Mouse (Mus musculus): ENCODE measurements at regions not wholly inside any gene's neighbourhood (a gene's known extent, or its start where the extent isn't known, plus 50 kb on each side); places are given as distances from the start of the nearest gene placed in this dataset.

DNA sequence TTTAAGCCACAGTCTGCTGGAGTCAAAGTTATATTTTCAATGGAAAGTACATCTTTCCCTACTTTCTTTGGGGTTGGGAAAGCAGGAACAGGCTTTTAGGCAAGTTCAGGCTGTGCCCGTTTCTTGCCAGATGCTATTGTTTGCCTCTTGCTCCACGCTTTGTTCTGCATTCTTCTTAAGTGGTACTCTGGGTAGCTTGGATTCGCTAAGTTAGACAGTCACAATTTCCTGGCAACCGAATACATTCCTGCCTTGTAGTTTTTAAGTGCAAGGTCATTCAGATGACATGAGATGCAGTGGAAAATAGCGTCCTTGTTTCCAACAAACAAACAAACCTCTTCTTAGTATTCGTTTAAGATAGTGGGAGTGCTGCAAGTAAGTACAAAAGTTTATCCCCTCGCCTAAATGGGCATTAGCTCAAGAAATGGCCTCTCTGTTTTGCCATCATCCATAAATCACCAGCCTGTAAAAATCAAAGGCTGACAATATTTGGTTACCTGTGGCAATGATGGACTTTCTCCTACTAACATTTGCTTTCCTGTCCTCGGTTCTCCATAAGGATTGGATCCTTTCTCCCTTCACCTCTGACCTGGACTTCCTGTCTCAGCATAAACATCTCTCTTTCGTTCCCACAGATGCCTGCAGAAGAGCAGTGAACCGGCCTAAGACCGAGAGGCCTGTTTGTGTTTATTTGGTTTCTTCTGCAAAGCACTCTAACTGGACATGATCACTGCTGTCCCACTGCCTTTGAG lies 485.3 kb downstream of the Slc4a3 start:
- Histone ChIP-seq H3K4me1 (peaks cover 16% of the 10 kb centered on the region), H3K27me3 (no peaks in the 10 kb centered on the region), H3K36me3 (no peaks in the 10 kb centered on the region), H3K4me3 (no peak overlapping the region), H3K9ac (no peak overlapping the region), H3K9me3 (no peaks in the 10 kb centered on the region), H3K4me2 (no peak overlapping the region), H3K27ac (peak overlapping the region; percentile 30)
- no peak for ATAC-seq (ENCODE audit: borderline replicate concordance, extremely low read depth, low FRiP score, low TSS enrichment)
- WGBS = 17% methylated on average over 11 of the region's 11 CpGs

GRCm38 (mm10) chr1:76031923-76032285 lies 485.8 kb downstream of the Slc4a3 start:
- Histone ChIP-seq H3K9me3 (no peaks in the 10 kb centered on the region), H3K4me2 (no peak overlapping the region), H3K4me1 (peaks cover 16% of the 10 kb centered on the region), H3K27me3 (no peaks in the 10 kb centered on the region), H3K9ac (no peak overlapping the region), H3K27ac (peak overlapping the region; percentile 30), H3K36me3 (no peaks in the 10 kb centered on the region), H3K4me3 (no peak overlapping the region)
- no peak for ATAC-seq (ENCODE audit: borderline replicate concordance, extremely low read depth, low FRiP score, low TSS enrichment)
- WGBS = 18% methylated on average over 4 of the region's 4 CpGs

DNA sequence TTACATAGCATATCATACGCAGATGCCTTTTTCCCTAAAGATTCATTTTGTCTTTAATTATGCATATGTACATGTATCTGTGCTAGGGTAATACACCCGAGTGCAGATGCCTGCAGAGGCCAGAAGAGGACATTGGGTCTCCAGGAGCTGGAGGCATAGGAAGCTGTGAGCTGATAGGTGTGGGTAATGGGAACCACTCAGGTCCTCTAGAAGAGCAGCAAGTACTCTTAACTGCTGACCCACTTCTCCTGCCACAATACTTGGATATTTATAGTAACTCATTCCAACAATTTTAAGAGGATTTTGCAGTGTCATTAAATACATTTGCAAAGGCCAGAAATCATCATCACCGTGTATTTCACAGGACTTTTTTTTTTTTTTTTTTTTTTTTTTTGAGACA lies 486.6 kb downstream of the Slc4a3 start:
- Histone ChIP-seq H3K9ac (no peak overlapping the region), H3K9me3 (no peaks in the 10 kb centered on the region), H3K27ac (no peak overlapping the region), H3K27me3 (no peaks in the 10 kb centered on the region), H3K4me1 (peaks cover 16% of the 10 kb centered on the region), H3K36me3 (no peaks in the 10 kb centered on the region), H3K4me2 (no peak overlapping the region), H3K4me3 (no peak overlapping the region)
- no peak for ATAC-seq (ENCODE audit: borderline replicate concordance, extremely low read depth, low FRiP score, low TSS enrichment)
- 74% methylated on average over 3 of the region's 3 CpGs for WGBS

- 58% methylated on average over 3 of the region's 3 CpGs for WGBS
- no peak for ATAC-seq (ENCODE audit: borderline replicate concordance, extremely low read depth, low FRiP score, low TSS enrichment)
- Histone ChIP-seq H3K9me3 (no peaks in the 10 kb centered on the region), H3K4me1 (peaks cover 13% of the 10 kb centered on the region), H3K27ac (no peak overlapping the region), H3K4me3 (no peak overlapping the region), H3K9ac (no peak overlapping the region), H3K36me3 (no peaks in the 10 kb centered on the region), H3K27me3 (no peaks in the 10 kb centered on the region), H3K4me2 (no peak overlapping the region)
These were observed 490.2 kb downstream of the Slc4a3 start for GRCm38 (mm10) chr1:76036316-76036715.

- ATAC-seq (ENCODE audit: borderline replicate concordance, extremely low read depth, low FRiP score, low TSS enrichment) = 0 out of 2 replicates have a peak, but pooled peaks have one; percentile 65
These were observed 493.1 kb downstream of the Slc4a3 start for GRCm38 (mm10) chr1:76039029-76039655.

DNA sequence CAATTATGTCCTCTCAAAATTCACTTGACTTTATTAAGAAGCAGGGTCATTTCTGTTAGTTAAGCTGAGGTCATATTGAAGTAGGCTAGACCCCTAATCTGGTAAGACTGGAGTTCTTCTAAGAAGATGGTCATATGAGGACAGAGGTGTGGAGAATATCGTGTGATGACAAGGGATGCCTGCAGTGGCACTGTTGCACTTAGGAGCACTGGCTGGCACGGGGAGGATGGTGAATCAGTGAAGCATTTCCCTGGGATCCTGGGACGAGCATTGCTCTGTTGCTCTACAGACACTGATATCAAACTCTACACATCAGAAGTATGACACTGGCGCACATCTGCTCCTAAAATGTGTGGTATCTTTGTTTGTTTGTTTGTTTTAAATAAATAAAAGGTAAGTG lies 493.6 kb downstream of the Slc4a3 start:
- Histone ChIP-seq H3K27ac (no peak overlapping the region), H3K27me3 (no peaks in the 10 kb centered on the region), H3K4me2 (no peak overlapping the region), H3K4me1 (peaks cover 3% of the 10 kb centered on the region; the same call in 1 of the 2 replicates), H3K9me3 (no peaks in the 10 kb centered on the region), H3K36me3 (no peaks in the 10 kb centered on the region), H3K4me3 (no peak overlapping the region), H3K9ac (no peak overlapping the region)
- 76% methylated on average over 4 of the region's 4 CpGs for WGBS
- ATAC-seq (ENCODE audit: borderline replicate concordance, extremely low read depth, low FRiP score, low TSS enrichment) = no peak

More at GRCm38 (mm10) chr1:76039029-76039655, 493.1 kb downstream of the Slc4a3 start:
- no peak overlapping the region for H3K27ac ChIP-seq
- no peaks in the 10 kb centered on the region for H3K27me3 ChIP-seq
- peaks cover 3% of the 10 kb centered on the region; the same call in 1 of the 2 replicates for H3K4me1 ChIP-seq
- H3K36me3 ChIP-seq = no peaks in the 10 kb centered on the region
- H3K4me3 ChIP-seq = no peak overlapping the region
- no peaks in the 10 kb centered on the region for H3K9me3 ChIP-seq
- WGBS = 38% methylated on average over 4 of the region's 4 CpGs
- no peak overlapping the region for H3K9ac ChIP-seq
- no peak overlapping the region for H3K4me2 ChIP-seq

GRCm38 (mm10) chr1:76050264-76050663 lies 504.2 kb downstream of the Slc4a3 start:
- Histone ChIP-seq H3K27ac (no peak overlapping the region), H3K4me3 (no peak overlapping the region), H3K9me3 (no peaks in the 10 kb centered on the region), H3K4me1 (no peaks in the 10 kb centered on the region), H3K4me2 (no peak overlapping the region), H3K27me3 (no peaks in the 10 kb centered on the region), H3K9ac (no peak overlapping the region), H3K36me3 (no peaks in the 10 kb centered on the region)
- WGBS = 69% methylated on average over 1 of the region's 1 CpGs
- no peak for ATAC-seq (ENCODE audit: borderline replicate concordance, extremely low read depth, low FRiP score, low TSS enrichment)

DNA sequence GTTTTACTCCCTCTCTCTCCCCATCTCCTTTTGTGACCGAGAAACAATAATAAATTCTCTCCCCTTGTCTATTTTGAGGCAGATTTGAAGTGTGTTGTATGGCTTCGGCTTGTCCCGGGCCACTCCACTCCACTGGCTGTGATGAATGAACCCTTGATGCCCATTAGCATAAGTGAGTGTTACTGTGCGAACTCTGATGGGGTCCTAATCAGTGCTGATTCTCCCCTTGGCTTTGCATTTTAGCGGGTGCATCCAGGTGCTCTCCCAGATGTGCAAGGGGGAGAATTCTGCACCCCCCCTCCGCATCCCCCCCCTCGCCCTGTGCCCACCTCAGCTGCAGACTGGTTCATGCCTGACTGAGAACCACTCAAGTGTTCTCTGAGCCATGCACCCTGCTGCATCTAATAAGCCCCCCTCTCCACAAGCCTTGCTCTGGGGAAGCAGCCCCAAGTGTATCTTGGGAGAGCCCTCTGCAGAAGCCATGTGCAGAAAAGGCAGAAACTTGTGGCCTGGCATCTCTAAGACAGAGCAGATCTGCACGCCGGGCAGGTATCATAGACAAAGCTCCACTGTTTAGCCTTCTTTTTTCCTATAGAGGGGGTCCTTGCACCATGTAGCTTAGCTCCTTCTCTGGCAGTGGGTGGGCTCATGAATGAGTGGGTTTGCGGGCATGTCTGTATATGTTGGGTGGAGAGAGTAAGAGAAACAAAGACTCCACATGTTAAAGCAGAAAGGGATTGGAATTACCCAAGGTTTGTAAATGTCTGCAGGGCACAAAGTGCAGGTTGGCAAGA lies 507.5 kb downstream of the Slc4a3 start:
- no peaks in the 10 kb centered on the region for H3K36me3 ChIP-seq
- H3K4me2 ChIP-seq = no peak overlapping the region
- no peak overlapping the region for H3K9ac ChIP-seq
- WGBS = 57% methylated on average over 10 of the region's 10 CpGs
- H3K27me3 ChIP-seq = no peaks in the 10 kb centered on the region
- no peak overlapping the region for H3K4me3 ChIP-seq
- H3K9me3 ChIP-seq = no peaks in the 10 kb centered on the region
- H3K27ac ChIP-seq = no peak overlapping the region
- ATAC-seq (ENCODE audit: borderline replicate concordance, extremely low read depth, low FRiP score, low TSS enrichment) = no peak
- no peaks in the 10 kb centered on the region for H3K4me1 ChIP-seq

- ATAC-seq (ENCODE audit: borderline replicate concordance, extremely low read depth, low FRiP score, low TSS enrichment) = no peak
- Histone ChIP-seq H3K4me3 (no peak overlapping the region), H3K9me3 (no peaks in the 10 kb centered on the region), H3K36me3 (no peaks in the 10 kb centered on the region), H3K4me2 (no peak overlapping the region), H3K27ac (no peak overlapping the region), H3K27me3 (no peaks in the 10 kb centered on the region), H3K9ac (no peak overlapping the region), H3K4me1 (no peaks in the 10 kb centered on the region)
- 64% methylated on average over 6 of the region's 6 CpGs for WGBS
These were observed 519.7 kb downstream of the Slc4a3 start for GRCm38 (mm10) chr1:76065783-76066182.

- Histone ChIP-seq H3K9me3 (no peaks in the 10 kb centered on the region), H3K27me3 (no peaks in the 10 kb centered on the region), H3K9ac (no peak overlapping the region), H3K4me2 (no peak overlapping the region), H3K27ac (no peak overlapping the region), H3K36me3 (no peaks in the 10 kb centered on the region), H3K4me3 (no peak overlapping the region), H3K4me1 (no peaks in the 10 kb centered on the region)
- WGBS = 60% methylated on average over 16 of the region's 16 CpGs
- no peak for ATAC-seq (ENCODE audit: borderline replicate concordance, extremely low read depth, low FRiP score, low TSS enrichment)
These were observed 524.8 kb downstream of the Slc4a3 start for GRCm38 (mm10) chr1:76070831-76071321.

GRCm38 (mm10) chr1:76075213-76075612 lies 529.1 kb downstream of the Slc4a3 start:
- Histone ChIP-seq H3K9ac (no peak overlapping the region), H3K9me3 (no peaks in the 10 kb centered on the region), H3K4me1 (peaks cover 4% of the 10 kb centered on the region; the same call in 1 of the 2 replicates), H3K4me3 (no peak overlapping the region), H3K4me2 (no peak overlapping the region), H3K27me3 (no peaks in the 10 kb centered on the region), H3K27ac (no peak overlapping the region), H3K36me3 (no peaks in the 10 kb centered on the region)
- no peak for ATAC-seq (ENCODE audit: borderline replicate concordance, extremely low read depth, low FRiP score, low TSS enrichment)
- 58% methylated on average over 3 of the region's 3 CpGs for WGBS

Measured in lung, embryonic 15.5 days (tissue).